Mouse (Mus musculus) ES-E14 (cell line): ENCODE data around the gene Nat8f2.

Experiments
- CHD2 ChIP-seq: IDR thresholded peaks from 2 replicates; pipeline ENCODE4 v1.6.1; 2014; ENCODE audit warnings: mild to moderate bottlenecking, low read depth, low read length, inconsistent platforms
- HCFC1 ChIP-seq: IDR thresholded peaks from 2 replicates; pipeline ENCODE4 v1.6.1; 2012; ENCODE audit warnings: low read length, inconsistent platforms, borderline replicate concordance; ENCODE audit not compliant: insufficient read depth
- MAFK ChIP-seq: IDR thresholded peaks from 2 replicates; pipeline ENCODE4 v1.6.1; 2014; ENCODE audit warnings: mild to moderate bottlenecking, low read depth, low read length, inconsistent platforms; ENCODE audit not compliant: insufficient read depth
- ZC3H11A ChIP-seq: IDR thresholded peaks from 2 replicates; pipeline ENCODE4 v1.6.1; 2012; ENCODE audit warnings: low read depth, mild to moderate bottlenecking, inconsistent platforms, low read length, borderline replicate concordance
- ZNF384 ChIP-seq: IDR thresholded peaks from 2 replicates; pipeline ENCODE4 v1.6.1; 2012; ENCODE audit warnings: low read depth, low read length, inconsistent platforms

- TF ChIP-seq HCFC1 (no peak), MAFK (no peak), ZNF384 (no peak), ZC3H11A (no peak), CHD2 (no peak)
Measured at GRCm38 (mm10) chr6:85838674-85839073, 30.3 kb downstream of the Nat8f2 start.
